Mouse (Mus musculus): ENCODE results near the gene Clec2h. TPM values are rescaled to one million over a fixed set of nuclear protein-coding genes. Genes with fewer than 3 reads are reported as not detected.
"Not testable (repeated sequence)": the region's sequence is repeated elsewhere in the genome, so short reads cannot be mapped to it uniquely, and the experiment has no call there.

Gene Clec2h
- total RNA-seq (2021): not detected
- long read RNA-seq: 0 reads

GRCm38 (mm10) chr6:128662206-128662605, at the start of gene Clec2h:
Clec2h (plus strand) TSS chr6:128662385.
- DNase-seq (ENCODE audit: low spot score in 2 of 2): no peak

- DNase-seq (ENCODE audit: low spot score in 2 of 2): no peak
Observed at GRCm38 (mm10) chr6:128622733-128623132, 39.5 kb upstream of the Clec2h start.

- not testable (repeated sequence) for DNase-seq (ENCODE audit: low spot score in 2 of 2)
Observed at GRCm38 (mm10) chr6:128623433-128623832, 38.8 kb upstream of the Clec2h start, which contains the start of gene Klrb1a. Klrb1a (minus strand) TSS chr6:128623533.

GRCm38 (mm10) chr6:128624425-128624824, 37.8 kb upstream of the Clec2h start:
- DNase-seq (ENCODE audit: low spot score in 2 of 2): no peak

- not testable (repeated sequence) for DNase-seq (ENCODE audit: low spot score in 2 of 2)
Observed at GRCm38 (mm10) chr6:128625246-128625645, 36.9 kb upstream of the Clec2h start.

GRCm38 (mm10) chr6:128629771-128630739, 32.1 kb upstream of the Clec2h start:
- DNase-seq (ENCODE audit: low spot score in 2 of 2): peak; percentile 53 to 65

GRCm38 (mm10) chr6:128630912-128631905, 31.0 kb upstream of the Clec2h start:
- DNase-seq (ENCODE audit: low spot score in 2 of 2): not testable (repeated sequence)

- DNase-seq (ENCODE audit: low spot score in 2 of 2): no peak
Observed at GRCm38 (mm10) chr6:128640673-128641072, 21.5 kb upstream of the Clec2h start.

- no peak for DNase-seq (ENCODE audit: low spot score in 2 of 2)
Observed at GRCm38 (mm10) chr6:128641116-128641716, 21.0 kb upstream of the Clec2h start.

- DNase-seq (ENCODE audit: low spot score in 2 of 2): no peak
Observed at GRCm38 (mm10) chr6:128643999-128644398, 18.2 kb upstream of the Clec2h start.

GRCm38 (mm10) chr6:128644694-128645093, 17.5 kb upstream of the Clec2h start:
- not testable (repeated sequence) for DNase-seq (ENCODE audit: low spot score in 2 of 2)

GRCm38 (mm10) chr6:128645708-128646107, 16.5 kb upstream of the Clec2h start:
- DNase-seq (ENCODE audit: low spot score in 2 of 2): not testable (repeated sequence)

GRCm38 (mm10) chr6:128649681-128650080, 12.5 kb upstream of the Clec2h start:
- DNase-seq (ENCODE audit: low spot score in 2 of 2): no peak

GRCm38 (mm10) chr6:128650187-128650586, 12.0 kb upstream of the Clec2h start:
- no peak for DNase-seq (ENCODE audit: low spot score in 2 of 2)

- not testable (repeated sequence) for DNase-seq (ENCODE audit: low spot score in 2 of 2)
Observed at GRCm38 (mm10) chr6:128650827-128651226, 11.4 kb upstream of the Clec2h start.

GRCm38 (mm10) chr6:128652938-128653337, 9.2 kb upstream of the Clec2h start:
- no peak for DNase-seq (ENCODE audit: low spot score in 2 of 2)

- no peak for DNase-seq (ENCODE audit: low spot score in 2 of 2)
Observed at GRCm38 (mm10) chr6:128661249-128661648, 936 bp upstream of the Clec2h start.

GRCm38 (mm10) chr6:128669936-128670335, 7.8 kb downstream of the Clec2h start:
- no peak for DNase-seq (ENCODE audit: low spot score in 2 of 2)

GRCm38 (mm10) chr6:128679574-128679973, 17.4 kb downstream of the Clec2h start:
- no peak for DNase-seq (ENCODE audit: low spot score in 2 of 2)

GRCm38 (mm10) chr6:128701691-128702090, 39.5 kb downstream of the Clec2h start:
- no peak for DNase-seq (ENCODE audit: low spot score in 2 of 2)

GRCm38 (mm10) chr6:128722959-128723358, 60.8 kb downstream of the Clec2h start, which contains the start of gene Klrb1:
Klrb1 (minus strand) TSS chr6:128723059.
- no peak for DNase-seq (ENCODE audit: low spot score in 2 of 2)

Measured in layer of hippocampus, postnatal 10 days (tissue).